Mouse (Mus musculus): Measurements from ENCODE around the gene Cdc6.
A peak's percentile ranks its signal among the peaks of the same experiment; 100 is the strongest.

Gene Cdc6

GRCm38 (mm10) chr11:98907437-98908173, at the start of gene Cdc6:
TSS of gene Cdc6 (plus strand) at chr11:98907801.
- peak; percentile 99 for DNase-seq (ENCODE audit: low read depth, low spot score)

GRCm38 (mm10) chr11:98858759-98859731, 48.6 kb upstream of the Cdc6 start:
- peak; percentile 92 for DNase-seq (ENCODE audit: low read depth, low spot score)

GRCm38 (mm10) chr11:98863028-98863750, 44.4 kb upstream of the Cdc6 start, which contains the start of gene Wipf2:
TSS of gene Wipf2 (plus strand) at chr11:98863638.
- DNase-seq (ENCODE audit: low read depth, low spot score) = peak; percentile 96

- peak; percentile 70 for DNase-seq (ENCODE audit: low read depth, low spot score)
Measured at GRCm38 (mm10) chr11:98863751-98864429, 43.7 kb upstream of the Cdc6 start.

GRCm38 (mm10) chr11:98867293-98867692, 40.3 kb upstream of the Cdc6 start:
- DNase-seq (ENCODE audit: low read depth, low spot score) = no peak

- no peak for DNase-seq (ENCODE audit: low read depth, low spot score)
Measured at GRCm38 (mm10) chr11:98869906-98870305, 37.7 kb upstream of the Cdc6 start.

GRCm38 (mm10) chr11:98870791-98871190, 36.8 kb upstream of the Cdc6 start:
- DNase-seq (ENCODE audit: low read depth, low spot score) = no peak

- no peak for DNase-seq (ENCODE audit: low read depth, low spot score)
Measured at GRCm38 (mm10) chr11:98871416-98871815, 36.2 kb upstream of the Cdc6 start.

- no peak for DNase-seq (ENCODE audit: low read depth, low spot score)
Measured at GRCm38 (mm10) chr11:98872040-98872439, 35.6 kb upstream of the Cdc6 start.

GRCm38 (mm10) chr11:98873900-98874299, 33.7 kb upstream of the Cdc6 start:
- DNase-seq (ENCODE audit: low read depth, low spot score) = no peak

- no peak for DNase-seq (ENCODE audit: low read depth, low spot score)
Measured at GRCm38 (mm10) chr11:98877001-98877400, 30.6 kb upstream of the Cdc6 start.

GRCm38 (mm10) chr11:98887703-98888102, 19.9 kb upstream of the Cdc6 start:
- DNase-seq (ENCODE audit: low read depth, low spot score) = no peak

- no peak for DNase-seq (ENCODE audit: low read depth, low spot score)
Measured at GRCm38 (mm10) chr11:98889077-98889476, 18.5 kb upstream of the Cdc6 start.

- DNase-seq (ENCODE audit: low read depth, low spot score) = no peak
Measured at GRCm38 (mm10) chr11:98889977-98890376, 17.6 kb upstream of the Cdc6 start.

GRCm38 (mm10) chr11:98892426-98892825, 15.2 kb upstream of the Cdc6 start:
- no peak for DNase-seq (ENCODE audit: low read depth, low spot score)

GRCm38 (mm10) chr11:98900529-98901125, 7.0 kb upstream of the Cdc6 start:
- DNase-seq (ENCODE audit: low read depth, low spot score) = no peak

- no peak for DNase-seq (ENCODE audit: low read depth, low spot score)
Measured at GRCm38 (mm10) chr11:98902621-98903245, 4.9 kb upstream of the Cdc6 start.

GRCm38 (mm10) chr11:98904577-98904976, 3.0 kb upstream of the Cdc6 start:
- DNase-seq (ENCODE audit: low read depth, low spot score) = no peak

- no peak for DNase-seq (ENCODE audit: low read depth, low spot score)
Measured at GRCm38 (mm10) chr11:98905033-98905432, 2.6 kb upstream of the Cdc6 start.

- no peak for DNase-seq (ENCODE audit: low read depth, low spot score)
Measured at GRCm38 (mm10) chr11:98905583-98905982, 2.0 kb upstream of the Cdc6 start.
